8 mouse cellular contexts compared by ENCODE assay signal in the genomic region with DNA sequence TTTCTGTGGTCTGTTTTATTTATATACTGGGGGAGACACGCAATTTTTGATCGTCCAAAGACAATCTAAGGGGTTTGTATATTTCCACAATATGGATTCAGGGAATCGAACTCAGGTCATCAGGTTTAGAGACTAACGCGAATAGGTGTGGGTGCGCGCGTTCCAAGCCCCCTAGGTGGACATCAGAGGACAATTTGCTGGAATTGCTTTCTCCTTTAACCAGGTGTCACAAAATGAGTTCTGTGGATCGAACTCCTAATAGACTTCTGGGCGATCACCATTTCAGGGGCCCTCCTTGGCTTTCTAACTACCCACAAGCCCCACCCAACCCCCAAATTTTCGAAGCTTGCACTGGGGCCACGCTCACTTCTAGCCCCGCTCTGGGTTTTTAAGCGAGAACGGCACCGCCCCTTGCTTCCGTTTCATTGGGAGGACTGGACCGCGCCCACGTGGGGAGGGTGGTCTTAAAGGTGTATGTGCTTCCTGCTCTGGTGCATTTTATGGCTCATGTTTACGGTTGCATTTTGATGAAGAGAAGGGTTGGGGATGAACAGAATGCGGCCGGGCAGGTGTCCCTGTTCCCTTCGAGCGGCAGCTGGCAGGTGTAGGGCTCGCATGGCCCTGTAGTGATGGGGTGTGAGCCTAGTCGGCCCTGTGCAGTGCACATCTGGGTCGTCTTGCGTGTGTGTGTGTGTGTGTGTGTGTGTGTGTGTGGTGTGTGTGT. TPM values are rescaled to one million over a fixed set of nuclear protein-coding genes. Genes with fewer than 3 reads are reported as not detected.
DNase-seq lines count a peak whose midpoint lies in the region; ATAC-seq lines count a peak whose summit lies in the region.

No protein-coding gene starts in this region.

- no peaks in the 10 kb centered on the region for H3K9me3 ChIP-seq in embryonic facial prominence, embryonic 13.5 days
- no peaks in the 10 kb centered on the region for H3K9me3 ChIP-seq in heart, embryonic 10.5 days
- H3K9me3 ChIP-seq in kidney, embryonic 14.5 days (ENCODE audit: control insufficient read depth, low read length), result no peaks in the 10 kb centered on the region
- H3K9me3 ChIP-seq in liver, embryonic 12.5 days (replicated peaks), result no peaks in the 10 kb centered on the region
- H3K9me3 ChIP-seq in stomach, embryonic 14.5 days (ENCODE audit: control insufficient read depth, low read depth, low read length), result no peaks in the 10 kb centered on the region

- H3K9ac ChIP-seq in embryonic facial prominence, embryonic 13.5 days, result peak overlapping the region; percentile 70
- peak overlapping the region; percentile 61 for H3K9ac ChIP-seq in kidney, embryonic 14.5 days (ENCODE audit: low read depth, low read length)
- peak overlapping the region; percentile 70 for H3K9ac ChIP-seq in liver, embryonic 12.5 days
- 0 out of 2 replicates have a peak overlapping the region, but pooled peaks have one; percentile 15 for H3K9ac ChIP-seq in stomach, embryonic 14.5 days (replicated peaks; ENCODE audit: low read depth, low read length)

- DNase-seq in 416B (ENCODE audit: low read depth), result peak; percentile 96
- DNase-seq in adrenal gland, postnatal 36 days, result peak; percentile 91 to 92
- DNase-seq in heart, embryonic 10.5 days (ENCODE audit: low spot score), result peak; percentile 95
- DNase-seq in naive thymus-derived CD4-positive, alpha-beta T cell, adult 2 months (ENCODE audit: low read depth), result peak; percentile 87

- peak overlapping the region; percentile 92 for H3K4me2 ChIP-seq in embryonic facial prominence, embryonic 13.5 days
- H3K4me2 ChIP-seq in kidney, embryonic 14.5 days (replicated peaks; ENCODE audit: low read depth, low read length), result peak overlapping the region; percentile 79
- H3K4me2 ChIP-seq in liver, embryonic 12.5 days, result peak overlapping the region; percentile 89
- H3K4me2 ChIP-seq in stomach, embryonic 14.5 days (replicated peaks; ENCODE audit: low read depth, low read length), result peak overlapping the region; percentile 48

- peak overlapping the region; percentile 92 for H3K4me3 ChIP-seq in embryonic facial prominence, embryonic 13.5 days
- peak overlapping the region; percentile 93 for H3K4me3 ChIP-seq in heart, embryonic 10.5 days
- H3K4me3 ChIP-seq in kidney, embryonic 14.5 days (ENCODE audit: low read length), result peak overlapping the region; percentile 43
- peak overlapping the region; percentile 98 for H3K4me3 ChIP-seq in liver, embryonic 12.5 days
- H3K4me3 ChIP-seq in stomach, embryonic 14.5 days (ENCODE audit: low read depth, low read length), result peak overlapping the region; percentile 80

- ATAC-seq in embryonic facial prominence, embryonic 13.5 days (ENCODE audit: insufficient number of reproducible peaks, insufficient read depth, low FRiP score, low TSS enrichment, low read depth), result no peak
- ATAC-seq in kidney, embryonic 14.5 days (ENCODE audit: low FRiP score, low TSS enrichment), result peak; percentile 44
- peak; percentile 73 for ATAC-seq in liver, embryonic 12.5 days
- peak; percentile 57; the same call in 1 of the 2 replicates for ATAC-seq in stomach, embryonic 14.5 days (ENCODE audit: insufficient number of reproducible peaks, insufficient read depth, low FRiP score, low read depth)

- H3K36me3 ChIP-seq in embryonic facial prominence, embryonic 13.5 days, result peaks cover 18% of the 10 kb centered on the region
- H3K36me3 ChIP-seq in heart, embryonic 10.5 days, result peaks cover 17% of the 10 kb centered on the region
- peaks cover 7% of the 10 kb centered on the region for H3K36me3 ChIP-seq in kidney, embryonic 14.5 days (ENCODE audit: control insufficient read depth, insufficient read depth, low read length)
- H3K36me3 ChIP-seq in liver, embryonic 12.5 days, result peaks cover 16% of the 10 kb centered on the region
- peaks cover 1% of the 10 kb centered on the region; the same call in 1 of the 2 replicates for H3K36me3 ChIP-seq in stomach, embryonic 14.5 days (ENCODE audit: control insufficient read depth, insufficient read depth, low read length)

- WGBS in embryonic facial prominence, embryonic 13.5 days, result 3% methylated on average over 29 of the region's 29 CpGs
- WGBS in heart, embryonic 10.5 days, result 5% methylated on average over 29 of the region's 29 CpGs
- WGBS in kidney, embryonic 14.5 days, result 2% methylated on average over 29 of the region's 29 CpGs
- WGBS in liver, embryonic 12.5 days (ENCODE audit: insufficient replicate concordance), result 1% methylated on average over 29 of the region's 29 CpGs
- 1% methylated on average over 29 of the region's 29 CpGs for WGBS in stomach, embryonic 14.5 days

- H3K27ac ChIP-seq in embryonic facial prominence, embryonic 13.5 days, result peak overlapping the region; percentile 87
- peak overlapping the region; percentile 91 for H3K27ac ChIP-seq in heart, embryonic 10.5 days
- peak overlapping the region; percentile 89 for H3K27ac ChIP-seq in kidney, embryonic 14.5 days (ENCODE audit: low read depth, low read length)
- peak overlapping the region; percentile 95 for H3K27ac ChIP-seq in liver, embryonic 12.5 days
- H3K27ac ChIP-seq in stomach, embryonic 14.5 days (ENCODE audit: low read length), result peak overlapping the region; percentile 66

- no peaks in the 10 kb centered on the region for H3K27me3 ChIP-seq in embryonic facial prominence, embryonic 13.5 days
- H3K27me3 ChIP-seq in heart, embryonic 10.5 days (ENCODE audit: insufficient read depth, poor library complexity, severe bottlenecking), result no peaks in the 10 kb centered on the region
- H3K27me3 ChIP-seq in kidney, embryonic 14.5 days (ENCODE audit: control insufficient read depth, insufficient read depth, low read length), result no peaks in the 10 kb centered on the region
- H3K27me3 ChIP-seq in liver, embryonic 12.5 days (replicated peaks), result no peaks in the 10 kb centered on the region
- H3K27me3 ChIP-seq in stomach, embryonic 14.5 days (ENCODE audit: control insufficient read depth, insufficient read depth, low read length), result no peaks in the 10 kb centered on the region

- peaks cover 31% of the 10 kb centered on the region for H3K4me1 ChIP-seq in embryonic facial prominence, embryonic 13.5 days
- peaks cover 46% of the 10 kb centered on the region for H3K4me1 ChIP-seq in heart, embryonic 10.5 days
- peaks cover 15% of the 10 kb centered on the region; the same call in 1 of the 2 replicates for H3K4me1 ChIP-seq in kidney, embryonic 14.5 days (ENCODE audit: control insufficient read depth, insufficient read depth, low read length)
- H3K4me1 ChIP-seq in liver, embryonic 12.5 days, result peaks cover 62% of the 10 kb centered on the region
- peaks cover 15% of the 10 kb centered on the region for H3K4me1 ChIP-seq in stomach, embryonic 14.5 days (ENCODE audit: control insufficient read depth, insufficient read depth, low read length)

RNA-seq across cellular contexts. Expression of gene Pias4, which starts 1.0 kb away (rescaled TPM):
- 10 to 100 TPM; 26.7 to 28.2 TPM for total RNA-seq in adrenal gland, postnatal 36 days (2021)
- 58.1 and 60.9 TPM in 2 replicates for polyA plus RNA-seq in embryonic facial prominence, embryonic 13.5 days (2015; fragmentation: Nextera tagmentation; extraction: Ambion mirVana)
- 53.5 and 62.2 TPM in 2 replicates for polyA plus RNA-seq in heart, embryonic 10.5 days (2016; fragmentation: Nextera tagmentation; extraction: Ambion mirVana)
- polyA plus RNA-seq in kidney, embryonic 14.5 days (2014; fragmentation: Nextera tagmentation; extraction: Ambion mirVana), result 45.3 and 48.4 TPM in 2 replicates
- polyA plus RNA-seq in liver, embryonic 12.5 days (2016; fragmentation: Nextera tagmentation; extraction: Ambion mirVana), result 28.9 and 29.7 TPM in 2 replicates
- polyA plus RNA-seq in stomach, embryonic 14.5 days (2014; fragmentation: Nextera tagmentation; extraction: Ambion mirVana), result 32.7 and 40.9 TPM in 2 replicates

RNA-seq across cellular contexts. Expression of gene Eef2, which starts 7.7 kb away (rescaled TPM):
- total RNA-seq in adrenal gland, postnatal 36 days (2021), result 1,000 to 10,000 TPM; 1,540 to 1,602 TPM
- polyA plus RNA-seq in embryonic facial prominence, embryonic 13.5 days (2015; fragmentation: Nextera tagmentation; extraction: Ambion mirVana), result 622 and 633 TPM in 2 replicates
- 447 and 460 TPM in 2 replicates for polyA plus RNA-seq in heart, embryonic 10.5 days (2016; fragmentation: Nextera tagmentation; extraction: Ambion mirVana)
- polyA plus RNA-seq in kidney, embryonic 14.5 days (2014; fragmentation: Nextera tagmentation; extraction: Ambion mirVana), result 465 and 473 TPM in 2 replicates
- polyA plus RNA-seq in liver, embryonic 12.5 days (2016; fragmentation: Nextera tagmentation; extraction: Ambion mirVana), result 440 and 450 TPM in 2 replicates
- polyA plus RNA-seq in stomach, embryonic 14.5 days (2014; fragmentation: Nextera tagmentation; extraction: Ambion mirVana), result 416 and 434 TPM in 2 replicates

RNA-seq across cellular contexts. Expression of gene Dapk3, which starts 14.1 kb away (rescaled TPM):
- 10 to 100 TPM; 77.1 to 78.2 TPM for total RNA-seq in adrenal gland, postnatal 36 days (2021)
- polyA plus RNA-seq in embryonic facial prominence, embryonic 13.5 days (2015; fragmentation: Nextera tagmentation; extraction: Ambion mirVana), result 57.1 and 60.1 TPM in 2 replicates
- polyA plus RNA-seq in heart, embryonic 10.5 days (2016; fragmentation: Nextera tagmentation; extraction: Ambion mirVana), result 56.3 and 78.7 TPM in 2 replicates
- 45.7 and 58.0 TPM in 2 replicates for polyA plus RNA-seq in kidney, embryonic 14.5 days (2014; fragmentation: Nextera tagmentation; extraction: Ambion mirVana)
- polyA plus RNA-seq in liver, embryonic 12.5 days (2016; fragmentation: Nextera tagmentation; extraction: Ambion mirVana), result 41.7 TPM in 2 replicates
- polyA plus RNA-seq in stomach, embryonic 14.5 days (2014; fragmentation: Nextera tagmentation; extraction: Ambion mirVana), result 48.9 and 58.7 TPM in 2 replicates

RNA-seq across cellular contexts. Expression of gene 4930442H23Rik, which starts 15.0 kb away (rescaled TPM):
- total RNA-seq in adrenal gland, postnatal 36 days (2021), result not detected
- polyA plus RNA-seq in embryonic facial prominence, embryonic 13.5 days (2015; fragmentation: Nextera tagmentation; extraction: Ambion mirVana), result not detected in 2 replicates
- not detected in 2 replicates for polyA plus RNA-seq in heart, embryonic 10.5 days (2016; fragmentation: Nextera tagmentation; extraction: Ambion mirVana)
- polyA plus RNA-seq in kidney, embryonic 14.5 days (2014; fragmentation: Nextera tagmentation; extraction: Ambion mirVana), result not detected in 2 replicates
- polyA plus RNA-seq in liver, embryonic 12.5 days (2016; fragmentation: Nextera tagmentation; extraction: Ambion mirVana), result not detected in 2 replicates
- not detected in 2 replicates for polyA plus RNA-seq in stomach, embryonic 14.5 days (2014; fragmentation: Nextera tagmentation; extraction: Ambion mirVana)

RNA-seq across cellular contexts. Expression of gene Nmrk2, which starts 33.2 kb away (rescaled TPM):
- total RNA-seq in adrenal gland, postnatal 36 days (2021), result not detected
- not detected in 2 replicates for polyA plus RNA-seq in embryonic facial prominence, embryonic 13.5 days (2015; fragmentation: Nextera tagmentation; extraction: Ambion mirVana)
- polyA plus RNA-seq in heart, embryonic 10.5 days (2016; fragmentation: Nextera tagmentation; extraction: Ambion mirVana), result 2.7 and 3.8 TPM in 2 replicates
- polyA plus RNA-seq in kidney, embryonic 14.5 days (2014; fragmentation: Nextera tagmentation; extraction: Ambion mirVana), result not detected in 2 replicates
- polyA plus RNA-seq in liver, embryonic 12.5 days (2016; fragmentation: Nextera tagmentation; extraction: Ambion mirVana), result not detected in 2 replicates
- 0.14 and 0.35 TPM in 2 replicates for polyA plus RNA-seq in stomach, embryonic 14.5 days (2014; fragmentation: Nextera tagmentation; extraction: Ambion mirVana)

Comparison
In these comparisons a context has a peak if more than half of its experiments do, and no peak if none do; other contexts are left out.
1. H3K4me3 ChIP-seq: peak in every context shown above with its lines; median percentile 98 in liver, embryonic 12.5 days; 93 in heart, embryonic 10.5 days; 92 in embryonic facial prominence, embryonic 13.5 days; 80 in stomach, embryonic 14.5 days; 43 in kidney, embryonic 14.5 days.
2. H3K9ac ChIP-seq: peak in every context shown above with its lines; median percentile 70 in embryonic facial prominence, embryonic 13.5 days; 70 in liver, embryonic 12.5 days; 61 in kidney, embryonic 14.5 days; 15 in stomach, embryonic 14.5 days.